Comparison of ENCODE assay signal across 8 mouse cellular contexts in genomic region chr5:146230864-146231654, GRCm38 (mm10). TPM values are rescaled to one million over a fixed set of nuclear protein-coding genes. Genes with fewer than 3 reads are reported as not detected.
DNase-seq lines count a peak whose midpoint lies in the region; ATAC-seq and TF ChIP-seq lines count a peak whose summit lies in the region.

Cdk8 (plus strand) TSS chr5:146231230.

- H3K9me3 ChIP-seq in ES-E14 (ENCODE audit: control insufficient read depth, insufficient read depth, low read depth, low read length), result no peaks in the 10 kb centered on the region
- H3K9me3 ChIP-seq in forebrain, embryonic 15.5 days, result no peaks in the 10 kb centered on the region

- in situ Hi-C loops in ES-E14 (cut with MboI; ENCODE audit: low sequenced_read_pairs in 2 of 2, unreplicated experiment in 2 of 2), result no loop called here

- H3K27ac ChIP-seq in ES-E14 (ENCODE audit: insufficient read depth, low read depth, low read length, poor library complexity, severe bottlenecking), result peak within 1 kb of the TSS; percentile 76
- H3K27ac ChIP-seq in forebrain, embryonic 15.5 days (replicated peaks), result peak within 1 kb of the TSS; percentile 99

- H3K4me3 ChIP-seq in ES-E14 (ENCODE audit: insufficient read depth in 1 of 2, low read depth in 1 of 2, low read length in 2 of 2, poor library complexity in 1 of 2, severe bottlenecking in 1 of 2), result peak within 1 kb of the TSS; percentile 88 to 98
- peak within 1 kb of the TSS; percentile 94 for H3K4me3 ChIP-seq in forebrain, embryonic 15.5 days
- peak within 1 kb of the TSS; percentile 94 for H3K4me3 ChIP-seq in lung, adult 2 months (replicated peaks; ENCODE audit: extremely low read depth, low read depth, low read length)

- WGBS in forebrain, embryonic 15.5 days, result under 1% methylated on average over 87 of the region's 102 CpGs
- under 1% methylated on average over 93 of the region's 102 CpGs for WGBS in lung, adult 2 months

- ATAC-seq in forebrain, embryonic 15.5 days (replicated peaks), result peak; percentile 92
- peak; percentile 89 for ATAC-seq in neutrophil, adult 5-6 weeks (ENCODE audit: extremely low read depth, insufficient number of reproducible peaks, low FRiP score, poor library complexity, severe bottlenecking)

- H3K9ac ChIP-seq in ES-E14 (ENCODE audit: insufficient read depth, low read depth, low read length, poor library complexity, severe bottlenecking), result peak within 1 kb of the TSS; percentile 83
- peak within 1 kb of the TSS; percentile 67 for H3K9ac ChIP-seq in forebrain, embryonic 15.5 days (replicated peaks)

- H3K36me3 ChIP-seq in ES-E14 (ENCODE audit: control insufficient read depth, insufficient read depth, low read length, poor library complexity, severe bottlenecking), result peaks cover 2% of the 10 kb centered on the region; the same call in 1 of the 2 replicates
- no peaks in the 10 kb centered on the region for H3K36me3 ChIP-seq in forebrain, embryonic 15.5 days

- TF ChIP-seq POLR2A in lung, adult 2 months (IDR thresholded peaks at IDR 0.05; ENCODE audit: borderline replicate concordance, extremely low read depth, low read depth, low read length), result peak; percentile 90

- TF ChIP-seq CTCF in lung, adult 2 months (IDR thresholded peaks at IDR 0.05; ENCODE audit: insufficient read depth, low read length), result no peak

- peak; percentile 89 for DNase-seq in ES-E14 (ENCODE audit: low read depth, low spot score)
- peak; percentile 96 for DNase-seq in cerebellum, adult 11-12 months
- DNase-seq in heart, postnatal 25 days (ENCODE audit: low spot score), result peak; percentile 83
- peak; percentile 93 to 97 for DNase-seq in layer of hippocampus, adult 18-20 months (ENCODE audit: low spot score in 2 of 2)
- DNase-seq in lung, adult 2 months, result peak; percentile 91
- DNase-seq in thymus, adult 18-20 months, result peak; percentile 83 to 87

- peak within 1 kb of the TSS; percentile 79 for H3K4me2 ChIP-seq in forebrain, embryonic 15.5 days (replicated peaks)

- peaks cover 0 to 3% of the 10 kb centered on the region in 2 experiments; a peak in 1 of 4 replicates for H3K4me1 ChIP-seq in ES-E14 (ENCODE audit: control insufficient read depth in 2 of 2, insufficient read depth in 2 of 2, low read length in 2 of 2, poor library complexity in 1 of 2)
- H3K4me1 ChIP-seq in forebrain, embryonic 15.5 days, result peaks cover 28% of the 10 kb centered on the region
- H3K4me1 ChIP-seq in lung, adult 2 months (ENCODE audit: control insufficient read depth, insufficient read depth, low read length), result peaks cover 7% of the 10 kb centered on the region

- intact Hi-C loops in heart, postnatal 25 days (cut with DNase I), result loop anchor here (1.0 to 5.0 kb wide), 2 partner anchors 10 to 51 kb away; partner anchors contain the start of gene Rnf6

- H3K27me3 ChIP-seq in forebrain, embryonic 15.5 days, result no peaks in the 10 kb centered on the region

TF ChIP-seq in ES-E14, 5 proteins besides CTCF, POLR2A, EP300 and RAD21:
- TF ChIP-seq HCFC1 (IDR thresholded peaks at IDR 0.05; ENCODE audit: borderline replicate concordance, insufficient read depth, low read length), result peak; percentile 82
- no peak for TF ChIP-seq ZNF384 (IDR thresholded peaks at IDR 0.05; ENCODE audit: low read depth, low read length)
- no peak for TF ChIP-seq ZC3H11A (IDR thresholded peaks at IDR 0.05; ENCODE audit: borderline replicate concordance, low read depth, low read length)
- TF ChIP-seq MAFK (IDR thresholded peaks at IDR 0.05; ENCODE audit: insufficient read depth, low read depth, low read length), result no peak
- TF ChIP-seq CHD2 (IDR thresholded peaks at IDR 0.05; ENCODE audit: low read depth, low read length), result no peak

RNA-seq across cellular contexts. Expression of gene Cdk8, which starts in this region (rescaled TPM):
- 61.7 and 63.9 TPM in 2 replicates for total RNA-seq in ES-E14 (2012; rRNA removed)
- 18.5 and 18.6 TPM in 2 replicates for polyA plus RNA-seq in forebrain, embryonic 15.5 days (2015; fragmentation: Nextera tagmentation; extraction: Ambion mirVana)
- total RNA-seq in heart, postnatal 25 days (2021), result 10 to 100 TPM; 15.5 to 18.9 TPM
- 10 to 100 TPM; 41.7 to 43.2 TPM for total RNA-seq in layer of hippocampus, adult 18-20 months (2021)
- 28.4 and 33.8 TPM in 2 replicates for polyA plus RNA-seq in lung, adult 2 months (2012; rRNA removed)
- total RNA-seq in neutrophil, adult 5-6 weeks (2017), result 33.9 and 40.5 TPM in 2 replicates

Comparison
In these comparisons a context has a peak if more than half of its experiments do, and no peak if none do; other contexts are left out.
1. Peak in every context shown above with its lines: DNase-seq, ATAC-seq, H3K4me3 ChIP-seq and H3K27ac ChIP-seq.